ENCODE assay signal across 24 mouse cellular contexts in genomic region chr7:128540111-128540510, GRCm38 (mm10). TPM values are rescaled to one million over a fixed set of nuclear protein-coding genes. Genes with fewer than 3 reads are reported as not detected.
DNase-seq lines count a peak whose midpoint lies in the region; ATAC-seq and TF ChIP-seq lines count a peak whose summit lies in the region.
"Had no signal": no experiment of that assay in that cellular context is flagged by ENCODE, and none has a peak within 500 bp of the region (broad histone marks: within the 10 kb centered on the region; RNA-seq: fewer than 3 reads in every experiment).

No protein-coding gene starts in this region.

- H3K27me3 ChIP-seq in forebrain, embryonic 10.5 days (ENCODE audit: poor library complexity, severe bottlenecking), result peaks cover 12% of the 10 kb centered on the region
- H3K27me3 ChIP-seq in forebrain, embryonic 13.5 days, result no peaks in the 10 kb centered on the region
- H3K27me3 ChIP-seq in heart, embryonic 12.5 days (replicated peaks), result no peaks in the 10 kb centered on the region
- no peaks in the 10 kb centered on the region for H3K27me3 ChIP-seq in kidney, postnatal 0 days (ENCODE audit: insufficient read depth, low read length)
- H3K27me3 ChIP-seq in kidney, adult 2 months (replicated peaks; ENCODE audit: control insufficient read depth, insufficient read depth, low read length), result no peaks in the 10 kb centered on the region
- H3K27me3 ChIP-seq in limb, embryonic 10.5 days (ENCODE audit: low read depth, poor library complexity, severe bottlenecking), result no peaks in the 10 kb centered on the region
- H3K27me3 ChIP-seq: embryonic facial prominence, embryonic 15.5 days; hindbrain, embryonic 15.5 days; kidney, embryonic 15.5 days; limb, embryonic 15.5 days; liver, embryonic 15.5 days; lung, embryonic 15.5 days; neural tube, embryonic 15.5 days had no signal

- peak overlapping the region; percentile 49 for H3K27ac ChIP-seq in forebrain, embryonic 10.5 days
- H3K27ac ChIP-seq in forebrain, embryonic 13.5 days, result no peak overlapping the region
- peak overlapping the region; percentile 20; the same call in 1 of the 2 replicates for H3K27ac ChIP-seq in heart, embryonic 12.5 days (ENCODE audit: poor library complexity, severe bottlenecking)
- H3K27ac ChIP-seq in kidney, postnatal 0 days, result peak overlapping the region; percentile 31; the same call in 1 of the 2 replicates
- no peak overlapping the region for H3K27ac ChIP-seq in kidney, adult 2 months (ENCODE audit: insufficient read depth, low read depth, low read length)
- peak overlapping the region; percentile 44; the same call in 1 of the 2 replicates for H3K27ac ChIP-seq in limb, embryonic 10.5 days
- H3K27ac ChIP-seq: hindbrain, embryonic 15.5 days; left cerebral cortex, adult 2 months; liver, embryonic 15.5 days; lung, embryonic 15.5 days; neural tube, embryonic 15.5 days had no signal

- H3K4me2 ChIP-seq in forebrain, embryonic 13.5 days, result no peak overlapping the region
- H3K4me2 ChIP-seq in heart, embryonic 12.5 days, result no peak overlapping the region
- no peak overlapping the region for H3K4me2 ChIP-seq in kidney, postnatal 0 days (ENCODE audit: low read length)
- H3K4me2 ChIP-seq: embryonic facial prominence, embryonic 15.5 days; hindbrain, embryonic 15.5 days; kidney, embryonic 15.5 days; limb, embryonic 15.5 days; liver, embryonic 15.5 days; lung, embryonic 15.5 days; midbrain, embryonic 11.5 days; neural tube, embryonic 15.5 days had no signal

- ATAC-seq in forebrain, embryonic 13.5 days, result no peak
- ATAC-seq in heart, embryonic 12.5 days (ENCODE audit: insufficient number of reproducible peaks, low FRiP score), result no peak
- ATAC-seq in kidney, postnatal 0 days (replicated peaks; ENCODE audit: low FRiP score, low read depth), result no peak
- ATAC-seq: forebrain, embryonic 16.5 days had no signal

- no peak for TF ChIP-seq POLR2A in kidney, adult 2 months (IDR thresholded peaks at IDR 0.05; ENCODE audit: low read depth, low read length)

- peaks cover 51% of the 10 kb centered on the region for H3K4me1 ChIP-seq in forebrain, embryonic 10.5 days
- peaks cover 28% of the 10 kb centered on the region for H3K4me1 ChIP-seq in forebrain, embryonic 13.5 days
- peaks cover 90% of the 10 kb centered on the region for H3K4me1 ChIP-seq in heart, embryonic 12.5 days (replicated peaks)
- peaks cover 14% of the 10 kb centered on the region; the same call in 1 of the 2 replicates for H3K4me1 ChIP-seq in kidney, postnatal 0 days (replicated peaks; ENCODE audit: insufficient read depth, low read length)
- H3K4me1 ChIP-seq in kidney, adult 2 months (ENCODE audit: control insufficient read depth, insufficient read depth, low read length), result peaks cover 18% of the 10 kb centered on the region
- peaks cover 33% of the 10 kb centered on the region for H3K4me1 ChIP-seq in limb, embryonic 10.5 days

- 95% methylated on average over 13 of the region's 13 CpGs for WGBS in forebrain, embryonic 10.5 days
- 92% methylated on average over 13 of the region's 13 CpGs for WGBS in forebrain, embryonic 13.5 days
- WGBS in heart, embryonic 12.5 days, result 80% methylated on average over 13 of the region's 13 CpGs
- WGBS in kidney, postnatal 0 days, result 95% methylated on average over 13 of the region's 13 CpGs
- 95% methylated on average over 13 of the region's 13 CpGs for WGBS in kidney, adult 2 months
- 94% methylated on average over 13 of the region's 13 CpGs for WGBS in limb, embryonic 10.5 days

- no peak overlapping the region for H3K9ac ChIP-seq in forebrain, embryonic 13.5 days
- H3K9ac ChIP-seq in heart, embryonic 12.5 days, result no peak overlapping the region
- no peak overlapping the region for H3K9ac ChIP-seq in kidney, postnatal 0 days (ENCODE audit: low read depth, low read length)
- H3K9ac ChIP-seq: embryonic facial prominence, embryonic 15.5 days; hindbrain, embryonic 15.5 days; kidney, embryonic 15.5 days; limb, embryonic 15.5 days; liver, embryonic 15.5 days; lung, embryonic 15.5 days; neural tube, embryonic 15.5 days had no signal

- DNase-seq in forebrain, embryonic 10.5 days (ENCODE audit: extremely low spot score, low spot score), result no peak
- DNase-seq in heart, postnatal 4 days, result no peak
- no peak for DNase-seq in kidney, postnatal 0 days (ENCODE audit: low spot score)
- no peak for DNase-seq in kidney, adult 2 months
- DNase-seq in limb, embryonic 10.5 days (ENCODE audit: low spot score), result no peak
- no peak for DNase-seq in lung, postnatal 4 days
- DNase-seq: adrenal gland, postnatal 14 days; cerebellum, adult 9-10 months; gastrocnemius, postnatal 25 days; layer of hippocampus, adult 9-11 months; right cerebral cortex, adult 18-20 months; right cerebral cortex, postnatal 4 days had no signal

- peaks cover 44% of the 10 kb centered on the region for H3K36me3 ChIP-seq in forebrain, embryonic 10.5 days (replicated peaks)
- no peaks in the 10 kb centered on the region for H3K36me3 ChIP-seq in forebrain, embryonic 13.5 days (ENCODE audit: poor library complexity, severe bottlenecking)
- H3K36me3 ChIP-seq in heart, embryonic 12.5 days, result peaks cover 47% of the 10 kb centered on the region
- peaks cover 30% of the 10 kb centered on the region for H3K36me3 ChIP-seq in kidney, postnatal 0 days (ENCODE audit: insufficient read depth, low read length)
- no peaks in the 10 kb centered on the region; the same call in 1 of the 2 replicates for H3K36me3 ChIP-seq in kidney, adult 2 months (ENCODE audit: control insufficient read depth, insufficient read depth, low read length)
- peaks cover 50% of the 10 kb centered on the region for H3K36me3 ChIP-seq in limb, embryonic 10.5 days
- H3K36me3 ChIP-seq: hindbrain, embryonic 15.5 days; neural tube, embryonic 15.5 days had no signal

- H3K4me3 ChIP-seq in forebrain, embryonic 10.5 days, result no peak overlapping the region
- H3K4me3 ChIP-seq in forebrain, embryonic 13.5 days, result no peak overlapping the region
- no peak overlapping the region for H3K4me3 ChIP-seq in heart, embryonic 12.5 days
- no peak overlapping the region for H3K4me3 ChIP-seq in kidney, postnatal 0 days (replicated peaks; ENCODE audit: low read depth, low read length)
- no peak overlapping the region for H3K4me3 ChIP-seq in kidney, adult 2 months (ENCODE audit: insufficient read depth, low read depth, low read length)
- no peak overlapping the region for H3K4me3 ChIP-seq in limb, embryonic 10.5 days
- H3K4me3 ChIP-seq: embryonic facial prominence, embryonic 15.5 days; hindbrain, embryonic 15.5 days; kidney, embryonic 15.5 days; left cerebral cortex, adult 2 months; limb, embryonic 15.5 days; liver, embryonic 15.5 days; lung, embryonic 15.5 days; neural tube, embryonic 15.5 days had no signal

- TF ChIP-seq CTCF in kidney, postnatal 0 days (IDR thresholded peaks at IDR 0.05; ENCODE audit: low read depth), result no peak
- no peak for TF ChIP-seq CTCF in kidney, adult 2 months (conservative IDR thresholded peaks at IDR 0.05; ENCODE audit: insufficient read depth, insufficient read length, low read depth, low read length)

- H3K9me3 ChIP-seq in forebrain, embryonic 10.5 days, result no peaks in the 10 kb centered on the region
- H3K9me3 ChIP-seq in forebrain, embryonic 13.5 days (replicated peaks), result no peaks in the 10 kb centered on the region
- no peaks in the 10 kb centered on the region for H3K9me3 ChIP-seq in heart, embryonic 12.5 days (replicated peaks)
- no peaks in the 10 kb centered on the region for H3K9me3 ChIP-seq in kidney, postnatal 0 days (replicated peaks; ENCODE audit: low read length)
- H3K9me3 ChIP-seq in limb, embryonic 10.5 days (replicated peaks), result no peaks in the 10 kb centered on the region
- H3K9me3 ChIP-seq: embryonic facial prominence, embryonic 15.5 days; hindbrain, embryonic 15.5 days; kidney, embryonic 15.5 days; limb, embryonic 15.5 days; liver, embryonic 15.5 days; lung, embryonic 15.5 days; neural tube, embryonic 15.5 days had no signal

RNA-seq across cellular contexts. Expression of gene Bag3, which starts 16.7 kb away (rescaled TPM):
- polyA plus RNA-seq in forebrain, embryonic 10.5 days (2016; fragmentation: Nextera tagmentation; extraction: Ambion mirVana), result 6.2 and 8.1 TPM in 2 replicates
- 1.9 and 2.1 TPM in 2 replicates for polyA plus RNA-seq in forebrain, embryonic 13.5 days (2015; fragmentation: Nextera tagmentation; extraction: Ambion mirVana)
- polyA plus RNA-seq in heart, embryonic 12.5 days (2016; fragmentation: Nextera tagmentation; extraction: Ambion mirVana), result 21.3 and 22.0 TPM in 2 replicates
- total RNA-seq in heart, postnatal 4 days (2021), result 100 to 1,000 TPM; 111 TPM
- polyA plus RNA-seq in kidney, postnatal 0 days (2015; fragmentation: Nextera tagmentation; extraction: Ambion mirVana), result 15.0 and 15.1 TPM in 2 replicates
- polyA plus RNA-seq in kidney, adult 2 months (2012; rRNA removed), result 27.6 and 28.3 TPM in 2 replicates
- 9.3 TPM in 2 replicates for polyA plus RNA-seq in limb, embryonic 10.5 days (2016; fragmentation: Nextera tagmentation; extraction: Ambion mirVana)

Comparison
In these comparisons a context has a peak if more than half of its experiments do, and no peak if none do; other contexts are left out.
1. H3K27ac ChIP-seq: peak in forebrain, embryonic 10.5 days (single experiment), heart, embryonic 12.5 days (single experiment), kidney, postnatal 0 days (single experiment) and limb, embryonic 10.5 days (single experiment); none in forebrain, embryonic 13.5 days (single experiment) and kidney, adult 2 months (single experiment).